Mouse (Mus musculus): ENCODE data around the gene Pole4. TPM values are rescaled to one million over a fixed set of nuclear protein-coding genes. Genes with fewer than 3 reads are reported as not detected.
"Not testable (repeated sequence)": the region's sequence is repeated elsewhere in the genome, so short reads cannot be mapped to it uniquely, and the experiment has no call there.

The Pole4 gene
- total and polyA plus RNA-seq, 3 experiments, result 32.3 to 81.1 (median 58.8) TPM

DNA sequence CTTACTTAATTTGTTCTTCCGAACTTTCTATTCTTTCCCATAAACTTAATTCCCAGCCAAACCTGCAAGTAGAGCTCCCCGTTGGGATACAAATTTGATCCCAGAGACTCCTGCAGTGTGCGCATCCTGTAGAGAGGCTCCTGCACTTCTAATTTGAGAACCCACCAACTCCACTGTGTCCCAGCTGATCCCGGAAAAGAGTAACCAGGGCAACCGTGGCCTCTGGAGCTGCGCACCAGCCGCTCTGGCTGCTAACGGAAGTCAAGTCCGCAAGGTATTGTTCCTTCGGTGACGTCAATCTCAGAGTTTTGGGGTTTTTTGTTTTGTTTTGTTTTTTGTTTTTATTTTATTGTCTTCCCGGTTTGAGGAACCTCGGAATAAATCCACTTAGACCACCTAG lies 10.5 kb downstream of the Pole4 start:
- Histone ChIP-seq H3K27me3 (ENCODE audit: insufficient read depth, low read length) (peaks cover 7% of the 10 kb centered on the region), H3K4me3 (ENCODE audit: low read depth, low read length) (no peak overlapping the region), H3K9me3 (replicated peaks) (no peaks in the 10 kb centered on the region), H3K36me3 (replicated peaks) (no peaks in the 10 kb centered on the region), H3K4me1 (ENCODE audit: insufficient read depth, low read depth, low read length) (no peaks in the 10 kb centered on the region)
- TF ChIP-seq POLR2AphosphoS5 (IDR thresholded peaks at IDR 0.05; ENCODE audit: insufficient replicate concordance, low read depth, low read length) (no peak), CTCF (IDR thresholded peaks at IDR 0.05; ENCODE audit: low read depth, low read length) (no peak), GATA1 (IDR thresholded peaks at IDR 0.05; ENCODE audit: borderline replicate concordance, low read length) (no peak), TAL1 (conservative IDR thresholded peaks at IDR 0.05; ENCODE audit: low read depth, low read length) (no peak)
- DNase-seq (ENCODE audit: low spot score), result no peak
- ATAC-seq (ENCODE audit: extremely low read depth, insufficient number of reproducible peaks, low FRiP score, poor library complexity, severe bottlenecking), result no peak

GRCm38 (mm10) chr6:82689474-82689873 lies 15.7 kb downstream of the Pole4 start:
- Histone ChIP-seq H3K4me1 (ENCODE audit: insufficient read depth, low read depth, low read length) (no peaks in the 10 kb centered on the region), H3K36me3 (replicated peaks) (no peaks in the 10 kb centered on the region), H3K27me3 (ENCODE audit: insufficient read depth, low read length) (no peaks in the 10 kb centered on the region; the same call in 1 of the 2 replicates), H3K4me3 (ENCODE audit: low read depth, low read length) (no peak overlapping the region), H3K9me3 (replicated peaks) (no peaks in the 10 kb centered on the region)
- no peak for ATAC-seq (ENCODE audit: extremely low read depth, insufficient number of reproducible peaks, low FRiP score, poor library complexity, severe bottlenecking)
- TF ChIP-seq TAL1 (conservative IDR thresholded peaks at IDR 0.05; ENCODE audit: low read depth, low read length) (no peak), POLR2AphosphoS5 (IDR thresholded peaks at IDR 0.05; ENCODE audit: insufficient replicate concordance, low read depth, low read length) (no peak), GATA2 (IDR thresholded peaks at IDR 0.05; ENCODE audit: borderline replicate concordance, low read depth, low read length) (no peak), CTCF (IDR thresholded peaks at IDR 0.05; ENCODE audit: low read depth, low read length) (no peak), GATA1 (IDR thresholded peaks at IDR 0.05; ENCODE audit: borderline replicate concordance, low read length) (no peak)
- DNase-seq (ENCODE audit: low spot score), result no peak

- DNase-seq (ENCODE audit: low spot score); H3K27me3 ChIP-seq (ENCODE audit: insufficient read depth, low read length); ATAC-seq (ENCODE audit: extremely low read depth, insufficient number of reproducible peaks, low FRiP score, poor library complexity, severe bottlenecking); H3K4me1 ChIP-seq (ENCODE audit: insufficient read depth, low read depth, low read length); H3K9me3 ChIP-seq (replicated peaks); H3K4me3 ChIP-seq (ENCODE audit: low read depth, low read length); H3K36me3 ChIP-seq (replicated peaks): not testable (repeated sequence)
These were observed 16.6 kb downstream of the Pole4 start for GRCm38 (mm10) chr6:82688586-82688985.

DNA sequence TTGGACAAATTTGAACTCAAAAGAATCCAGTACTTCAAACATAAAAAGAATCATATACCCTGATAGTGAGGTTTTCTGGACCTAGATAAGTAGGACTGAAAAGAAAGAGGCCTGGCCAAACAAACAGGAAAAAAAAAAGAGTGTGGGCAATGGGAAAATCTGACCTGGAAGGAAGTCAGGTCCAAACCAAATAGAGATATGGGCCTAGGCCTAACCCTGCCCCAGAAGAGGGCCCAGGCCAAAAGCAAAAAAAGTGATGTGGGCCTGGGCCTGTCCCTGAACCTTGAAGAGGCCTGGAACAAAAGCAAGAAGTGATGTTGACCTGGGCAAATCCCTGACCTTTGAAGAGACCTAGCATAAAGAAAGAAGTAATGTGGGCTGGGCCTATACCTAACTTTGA lies 21.0 kb downstream of the Pole4 start:
- no peaks in the 10 kb centered on the region for H3K27me3 ChIP-seq (ENCODE audit: insufficient read depth, low read length)
- TF ChIP-seq TAL1 (conservative IDR thresholded peaks at IDR 0.05; ENCODE audit: low read depth, low read length), result no peak
- TF ChIP-seq POLR2AphosphoS5 (IDR thresholded peaks at IDR 0.05; ENCODE audit: insufficient replicate concordance, low read depth, low read length), result no peak
- no peak for TF ChIP-seq CTCF (IDR thresholded peaks at IDR 0.05; ENCODE audit: low read depth, low read length)
- TF ChIP-seq GATA2 (IDR thresholded peaks at IDR 0.05; ENCODE audit: borderline replicate concordance, low read depth, low read length), result no peak
- no peak for TF ChIP-seq GATA1 (IDR thresholded peaks at IDR 0.05; ENCODE audit: borderline replicate concordance, low read length)
- DNase-seq (ENCODE audit: low spot score), result no peak
- no peak for ATAC-seq (ENCODE audit: extremely low read depth, insufficient number of reproducible peaks, low FRiP score, poor library complexity, severe bottlenecking)
- H3K4me1 ChIP-seq (ENCODE audit: insufficient read depth, low read depth, low read length), result no peaks in the 10 kb centered on the region
- H3K36me3 ChIP-seq (replicated peaks), result no peaks in the 10 kb centered on the region
- 0 out of 2 replicates have a peak, but pooled peaks cover 1% of the 10 kb centered on the region for H3K9me3 ChIP-seq (replicated peaks)
- H3K4me3 ChIP-seq (ENCODE audit: low read depth, low read length), result no peak overlapping the region

- not testable (repeated sequence) for H3K9me3 ChIP-seq (replicated peaks); H3K4me3 ChIP-seq (ENCODE audit: low read depth, low read length); H3K4me1 ChIP-seq (ENCODE audit: insufficient read depth, low read depth, low read length); H3K36me3 ChIP-seq (replicated peaks); ATAC-seq (ENCODE audit: extremely low read depth, insufficient number of reproducible peaks, low FRiP score, poor library complexity, severe bottlenecking); DNase-seq (ENCODE audit: low spot score); H3K27me3 ChIP-seq (ENCODE audit: insufficient read depth, low read length)
These were observed 25.9 kb downstream of the Pole4 start for GRCm38 (mm10) chr6:82679286-82679685.

DNA sequence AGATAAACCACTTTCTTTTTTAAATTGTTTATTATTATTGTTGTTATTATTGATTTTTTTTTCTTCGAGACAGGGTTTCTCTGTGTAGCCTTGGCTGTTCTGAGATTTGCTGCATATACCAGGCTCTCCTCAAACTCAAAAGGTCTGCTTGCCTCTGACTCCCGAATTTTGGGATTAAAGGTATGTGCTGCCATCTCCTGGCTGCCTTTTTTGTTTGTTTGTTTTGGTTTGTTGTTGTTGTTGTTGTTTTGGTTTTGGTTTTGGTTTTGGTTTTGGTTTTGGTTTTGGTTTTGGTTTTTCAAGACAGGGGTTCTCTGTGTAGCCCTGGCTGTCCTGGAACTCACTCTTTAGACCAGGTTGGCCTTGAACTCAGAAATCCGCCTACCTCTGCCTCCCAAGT lies 27.5 kb downstream of the Pole4 start:
- not testable (repeated sequence) for H3K4me1 ChIP-seq (ENCODE audit: insufficient read depth, low read depth, low read length); H3K27me3 ChIP-seq (ENCODE audit: insufficient read depth, low read length); ATAC-seq (ENCODE audit: extremely low read depth, insufficient number of reproducible peaks, low FRiP score, poor library complexity, severe bottlenecking); H3K9me3 ChIP-seq (replicated peaks); H3K4me3 ChIP-seq (ENCODE audit: low read depth, low read length); DNase-seq (ENCODE audit: low spot score); H3K36me3 ChIP-seq (replicated peaks)

GRCm38 (mm10) chr6:82666480-82666879 lies 38.7 kb downstream of the Pole4 start:
- no peak for ATAC-seq (ENCODE audit: extremely low read depth, insufficient number of reproducible peaks, low FRiP score, poor library complexity, severe bottlenecking)
- 0 out of 2 replicates have a peak, but pooled peaks cover 3% of the 10 kb centered on the region for H3K9me3 ChIP-seq (replicated peaks)
- H3K36me3 ChIP-seq (replicated peaks), result no peaks in the 10 kb centered on the region
- H3K4me3 ChIP-seq (ENCODE audit: low read depth, low read length), result no peak overlapping the region
- H3K27me3 ChIP-seq (ENCODE audit: insufficient read depth, low read length), result 0 out of 2 replicates have a peak, but pooled peaks cover 3% of the 10 kb centered on the region
- no peak for DNase-seq (ENCODE audit: low spot score)
- no peak for TF ChIP-seq GATA2 (IDR thresholded peaks at IDR 0.05; ENCODE audit: borderline replicate concordance, low read depth, low read length)
- TF ChIP-seq TAL1 (conservative IDR thresholded peaks at IDR 0.05; ENCODE audit: low read depth, low read length), result no peak
- no peak for TF ChIP-seq CTCF (IDR thresholded peaks at IDR 0.05; ENCODE audit: low read depth, low read length)
- no peak for TF ChIP-seq GATA1 (IDR thresholded peaks at IDR 0.05; ENCODE audit: borderline replicate concordance, low read length)
- no peak for TF ChIP-seq POLR2AphosphoS5 (IDR thresholded peaks at IDR 0.05; ENCODE audit: insufficient replicate concordance, low read depth, low read length)
- H3K4me1 ChIP-seq (ENCODE audit: insufficient read depth, low read depth, low read length), result no peaks in the 10 kb centered on the region
